In the genomic region with DNA sequence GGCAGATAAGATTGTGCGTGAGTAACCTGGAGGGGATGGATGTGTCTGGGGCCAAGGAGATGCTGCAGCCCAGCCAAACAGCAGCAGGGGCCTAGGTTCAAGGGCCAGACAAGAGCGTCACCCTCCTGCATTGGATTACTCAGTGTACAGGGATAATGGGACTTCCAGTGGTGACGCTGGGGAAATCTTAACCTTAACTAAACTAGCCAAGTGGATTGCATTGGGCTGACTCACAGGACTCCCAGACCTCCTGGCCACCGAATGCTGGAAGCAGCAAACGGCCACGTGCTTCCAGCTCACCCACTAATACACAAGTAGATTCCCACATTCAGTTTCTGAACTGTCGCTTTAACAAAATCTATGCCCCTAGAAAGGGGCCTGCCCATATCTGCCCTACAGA, we compare ENCODE assay signal across 13 mouse cellular contexts. TPM values are rescaled to one million over a fixed set of nuclear protein-coding genes. Genes with fewer than 3 reads are reported as not detected.
DNase-seq lines count a peak whose midpoint lies in the region; ATAC-seq and TF ChIP-seq lines count a peak whose summit lies in the region.
"Had no signal": no experiment of that assay in that cellular context is flagged by ENCODE, and none has a peak within 500 bp of the region (broad histone marks: within the 10 kb centered on the region; RNA-seq: fewer than 3 reads in every experiment).

No protein-coding gene starts in this region.

- no peaks in the 10 kb centered on the region for H3K4me1 ChIP-seq in lung, postnatal 0 days (ENCODE audit: insufficient read depth, low read depth, low read length)
- H3K4me1 ChIP-seq in heart, embryonic 14.5 days (ENCODE audit: control insufficient read depth in 2 of 2, insufficient read depth in 2 of 2, low read length in 2 of 2): peaks cover 50 to 83% of the 10 kb centered on the region in 2 experiments
- H3K4me1 ChIP-seq in midbrain, embryonic 13.5 days (replicated peaks): no peaks in the 10 kb centered on the region
- H3K4me1 ChIP-seq: forebrain, embryonic 13.5 days had no signal

- no peak overlapping the region for H3K4me3 ChIP-seq in lung, postnatal 0 days (ENCODE audit: low read depth, low read length)
- no peak overlapping the region for H3K4me3 ChIP-seq in heart, embryonic 14.5 days (ENCODE audit: control insufficient read depth in 1 of 2, insufficient read depth in 1 of 2, low read depth in 1 of 2, low read length in 2 of 2)
- H3K4me3 ChIP-seq in midbrain, embryonic 13.5 days (replicated peaks): no peak overlapping the region
- H3K4me3 ChIP-seq: embryonic facial prominence, embryonic 10.5 days; forebrain, embryonic 13.5 days; liver, embryonic 13.5 days had no signal

- no peak overlapping the region for H3K4me2 ChIP-seq in lung, postnatal 0 days (replicated peaks; ENCODE audit: low read depth, low read length)
- H3K4me2 ChIP-seq in heart, embryonic 14.5 days (ENCODE audit: low read length): no peak overlapping the region
- no peak overlapping the region for H3K4me2 ChIP-seq in midbrain, embryonic 13.5 days (replicated peaks)
- H3K4me2 ChIP-seq: forebrain, embryonic 13.5 days; liver, embryonic 13.5 days had no signal

- H3K9ac ChIP-seq in lung, postnatal 0 days (replicated peaks; ENCODE audit: low read depth): no peak overlapping the region
- peak overlapping the region; percentile 11; the same call in 1 of the 2 replicates for H3K9ac ChIP-seq in heart, embryonic 14.5 days (ENCODE audit: low read length)
- H3K9ac ChIP-seq in midbrain, embryonic 13.5 days (replicated peaks): no peak overlapping the region
- H3K9ac ChIP-seq: forebrain, embryonic 13.5 days; liver, embryonic 13.5 days had no signal

- H3K36me3 ChIP-seq in lung, postnatal 0 days (ENCODE audit: insufficient read depth, low read length): no peaks in the 10 kb centered on the region
- peaks cover 13% of the 10 kb centered on the region; the same call in 1 of the 2 replicates for H3K36me3 ChIP-seq in heart, embryonic 14.5 days (ENCODE audit: control insufficient read depth, insufficient read depth, low read length)
- no peaks in the 10 kb centered on the region for H3K36me3 ChIP-seq in midbrain, embryonic 13.5 days

- no peak for TF ChIP-seq CTCF in lung, postnatal 0 days (IDR thresholded peaks at IDR 0.05)

- WGBS in lung, postnatal 0 days: 75% methylated on average over 7 of the region's 7 CpGs
- WGBS in heart, embryonic 14.5 days: 50% methylated on average over 7 of the region's 7 CpGs
- 95% methylated on average over 7 of the region's 7 CpGs for WGBS in midbrain, embryonic 13.5 days

- no peak overlapping the region for H3K27ac ChIP-seq in lung, postnatal 0 days (ENCODE audit: low read length)
- peak overlapping the region in 1 of 2 experiments; percentile 69; a peak in 3 of 4 replicates for H3K27ac ChIP-seq in heart, embryonic 14.5 days (replicated peaks in 1 of 2; ENCODE audit: control insufficient read depth in 1 of 2, insufficient read depth in 1 of 2, low read depth in 2 of 2, low read length in 2 of 2)
- no peak overlapping the region for H3K27ac ChIP-seq in midbrain, embryonic 13.5 days
- H3K27ac ChIP-seq: embryonic facial prominence, embryonic 10.5 days; forebrain, embryonic 13.5 days; liver, embryonic 13.5 days had no signal

- no peaks in the 10 kb centered on the region for H3K9me3 ChIP-seq in lung, postnatal 0 days (ENCODE audit: low read length)
- H3K9me3 ChIP-seq in heart, embryonic 14.5 days (ENCODE audit: control insufficient read depth, low read length): no peaks in the 10 kb centered on the region
- H3K9me3 ChIP-seq in midbrain, embryonic 13.5 days: no peaks in the 10 kb centered on the region
- H3K9me3 ChIP-seq: embryonic facial prominence, embryonic 10.5 days; forebrain, embryonic 13.5 days; G1E; liver, embryonic 13.5 days had no signal

- DNase-seq in lung, postnatal 0 days (ENCODE audit: low spot score): no peak
- no peak for DNase-seq in lung, postnatal 10 days
- peak; percentile 52 to 63 for DNase-seq in adrenal gland, postnatal 36 days
- DNase-seq in cerebellum, adult 11 months: no peak
- no peak for DNase-seq in testis, postnatal 14 days (ENCODE audit: low spot score)
- DNase-seq: kidney, adult 18-20 months; kidney, postnatal 4 days had no signal

- peak; percentile 47; the same call in 1 of the 2 replicates for TF ChIP-seq EP300 in lung, postnatal 0 days (IDR thresholded peaks at IDR 0.05)

- peak; percentile 27; the same call in 1 of the 2 replicates for ATAC-seq in lung, postnatal 0 days
- ATAC-seq in heart, embryonic 14.5 days (ENCODE audit: insufficient number of reproducible peaks, insufficient read depth, low FRiP score, low read depth): no peak
- no peak for ATAC-seq in midbrain, embryonic 13.5 days
- ATAC-seq: forebrain, embryonic 13.5 days had no signal

- no peaks in the 10 kb centered on the region for H3K27me3 ChIP-seq in lung, postnatal 0 days (replicated peaks; ENCODE audit: insufficient read depth, low read length)
- H3K27me3 ChIP-seq in heart, embryonic 14.5 days (ENCODE audit: control insufficient read depth, insufficient read depth, low read length): no peaks in the 10 kb centered on the region
- H3K27me3 ChIP-seq in midbrain, embryonic 13.5 days: no peaks in the 10 kb centered on the region
- H3K27me3 ChIP-seq: forebrain, embryonic 13.5 days; liver, embryonic 13.5 days had no signal

RNA-seq across cellular contexts. Expression of a gene that starts 18.0 kb away (rescaled TPM):
- 4.8 and 5.4 TPM in 2 replicates for polyA plus RNA-seq in lung, postnatal 0 days (2015; fragmentation: Nextera tagmentation; extraction: Ambion mirVana)
- total RNA-seq in adrenal gland, postnatal 36 days (2021): 10 to 100 TPM; 77.2 to 98.0 TPM
- 31.0 and 38.0 TPM in 2 replicates for polyA plus RNA-seq in heart, embryonic 14.5 days (2014; fragmentation: Nextera tagmentation; extraction: Ambion mirVana)
- polyA plus RNA-seq in midbrain, embryonic 13.5 days (2015; fragmentation: Nextera tagmentation; extraction: Ambion mirVana): 6.1 and 6.6 TPM in 2 replicates

RNA-seq across cellular contexts. Expression of a gene that starts 51.1 kb away (rescaled TPM):
- polyA plus RNA-seq in lung, postnatal 0 days (2015; fragmentation: Nextera tagmentation; extraction: Ambion mirVana): 57.4 and 60.4 TPM in 2 replicates
- 10 to 100 TPM; 43.1 to 50.3 TPM for total RNA-seq in adrenal gland, postnatal 36 days (2021)
- polyA plus RNA-seq in heart, embryonic 14.5 days (2014; fragmentation: Nextera tagmentation; extraction: Ambion mirVana): 86.6 and 97.1 TPM in 2 replicates
- 84.0 and 87.2 TPM in 2 replicates for polyA plus RNA-seq in midbrain, embryonic 13.5 days (2015; fragmentation: Nextera tagmentation; extraction: Ambion mirVana)

Comparison
In these comparisons a context has a peak if more than half of its experiments do, and no peak if none do; other contexts are left out.
1. DNase-seq: peak in adrenal gland, postnatal 36 days (2 of 2); none in lung, postnatal 0 days (single experiment), lung, postnatal 10 days (single experiment), cerebellum, adult 11 months (single experiment) and testis, postnatal 14 days (single experiment).